Mouse (Mus musculus): ENCODE results near the gene AC141477.1. TPM values are rescaled to one million over a fixed set of nuclear protein-coding genes. Genes with fewer than 3 reads are reported as not detected.

Gene AC141477.1
- polyA plus RNA-seq, 1 experiment from 2014 or later = not detected

- 93% methylated on average over 9 of the region's 9 CpGs for WGBS
- ATAC-seq (ENCODE audit: borderline replicate concordance, extremely low read depth, low FRiP score, low TSS enrichment) = no peak
- Histone ChIP-seq H3K4me1 (no peaks in the 10 kb centered on the region), H3K27ac (no peak overlapping the region), H3K9ac (no peak overlapping the region), H3K27me3 (no peaks in the 10 kb centered on the region), H3K9me3 (no peaks in the 10 kb centered on the region), H3K4me3 (no peak overlapping the region), H3K36me3 (peaks cover 64% of the 10 kb centered on the region), H3K4me2 (no peak overlapping the region)
These were observed 49.1 kb downstream of the AC141477.1 start for GRCm38 (mm10) chr10:76391166-76391565.

Other genes with a start within 250 kb of the AC141477.1 start
- 51.7 and 53.4 TPM in 2 replicates for gene Prmt2, start 202.6 kb downstream of the AC141477.1 start, polyA plus RNA-seq (2015; fragmentation: Nextera tagmentation; extraction: Ambion mirVana)
- 0.59 and 0.67 TPM in 2 replicates for gene S100b, start 186.6 kb downstream of the AC141477.1 start, polyA plus RNA-seq (2015; fragmentation: Nextera tagmentation; extraction: Ambion mirVana)
- gene Dip2a, start 95.2 kb downstream of the AC141477.1 start, polyA plus RNA-seq (2015; fragmentation: Nextera tagmentation; extraction: Ambion mirVana) = 12.5 TPM in 2 replicates
- gene Pcnt, start 2.3 kb upstream of the AC141477.1 start, polyA plus RNA-seq (2015; fragmentation: Nextera tagmentation; extraction: Ambion mirVana) = 16.2 and 18.5 TPM in 2 replicates
- gene 2610028H24Rik, start 8.6 kb upstream of the AC141477.1 start, polyA plus RNA-seq (2015; fragmentation: Nextera tagmentation; extraction: Ambion mirVana) = 1.3 TPM in 2 replicates
- gene Mcm3ap, start 28.5 kb upstream of the AC141477.1 start, polyA plus RNA-seq (2015; fragmentation: Nextera tagmentation; extraction: Ambion mirVana) = 41.7 and 49.2 TPM in 2 replicates
- 6.1 and 6.6 TPM in 2 replicates for gene Ybey, start 28.7 kb upstream of the AC141477.1 start, polyA plus RNA-seq (2015; fragmentation: Nextera tagmentation; extraction: Ambion mirVana)
- 23.2 and 26.5 TPM in 2 replicates for gene Lss, start 91.1 kb upstream of the AC141477.1 start, polyA plus RNA-seq (2015; fragmentation: Nextera tagmentation; extraction: Ambion mirVana)
- gene Spatc1l, start 121.8 kb upstream of the AC141477.1 start, polyA plus RNA-seq (2015; fragmentation: Nextera tagmentation; extraction: Ambion mirVana) = not detected in 2 replicates
- gene Ftcd, start 135.2 kb upstream of the AC141477.1 start, polyA plus RNA-seq (2015; fragmentation: Nextera tagmentation; extraction: Ambion mirVana) = 0.59 TPM in 1 of 2 replicates, not detected in the other
- 287 and 298 TPM in 2 replicates for gene Col6a2, start 183.2 kb upstream of the AC141477.1 start, polyA plus RNA-seq (2015; fragmentation: Nextera tagmentation; extraction: Ambion mirVana)